Mouse (Mus musculus) hindbrain, embryonic 12.5 days (tissue): ENCODE data around the gene Phox2b. TPM values are rescaled to one million over a fixed set of nuclear protein-coding genes. Genes with fewer than 3 reads are reported as not detected.

Source experiments
- ATAC-seq: fragments of 200-750 bp; cut with Nextera tagmentation; 2 replicates; pipeline ENCODE4 v1.8.0; 2017; ENCODE audit warnings: moderate TSS enrichment; ENCODE audit not compliant: low FRiP score
- H3K27ac ChIP-seq: fragments of 300-500 bp; sonication (generic); 2 replicates; pipeline ENCODE4 v1.5.1; 2016; ENCODE audit warnings: mild to moderate bottlenecking
- H3K27me3 ChIP-seq: fragments of 300-500 bp; sonication (generic); 2 replicates; pipeline ENCODE4 v1.6.1; 2016; ENCODE audit warnings: mild to moderate bottlenecking
- H3K36me3 ChIP-seq: fragments of 300-500 bp; sonication (generic); 2 replicates; pipeline ENCODE4 v1.6.1; 2016; ENCODE audit warnings: mild to moderate bottlenecking
- H3K4me1 ChIP-seq: fragments of 300-500 bp; sonication (generic); 2 replicates; pipeline ENCODE4 v1.6.1; 2016
- H3K4me2 ChIP-seq: fragments of 300-500 bp; sonication (generic); replicated peaks from 2 replicates; pipeline ENCODE4 v1.6.1; 2016; ENCODE audit warnings: mild to moderate bottlenecking
- H3K4me3 ChIP-seq: fragments of 300-500 bp; sonication (generic); 2 replicates; pipeline ENCODE4 v1.5.1; 2016; ENCODE audit warnings: mild to moderate bottlenecking
- H3K9ac ChIP-seq: fragments of 300-500 bp; sonication (generic); 2 replicates; pipeline ENCODE4 v1.6.1; 2016; ENCODE audit warnings: mild to moderate bottlenecking, moderate library complexity
- H3K9me3 ChIP-seq: fragments of 300-500 bp; sonication (generic); replicated peaks from 2 replicates; pipeline ENCODE4 v1.6.1; 2016; ENCODE audit warnings: mild to moderate bottlenecking
- WGBS: fragments of 180-500 bp; shearing (Covaris S2); methylation state at CpG from one replicate; pipeline ENCODE4 v1.1.7; 2016; 5-methylcytosine and 5-hydroxymethylcytosine counted together
- microRNA-seq: library from miRNA; unstranded; fragments of <30 nt; microRNA quantifications from one replicate; pipeline ENCODE4, GENCODE M21; 2017
- polyA plus RNA-seq: library from polyadenylated mRNA; unstranded; fragments of >200 nt; fragmentation: Nextera tagmentation; extraction: Ambion mirVana; gene quantifications from 2 replicates; pipeline ENCODE4 v1.2.1, GENCODE M21; 2016

The Phox2b gene
- polyA plus RNA-seq, 1 experiment from 2014 or later = 43.5 TPM

DNA sequence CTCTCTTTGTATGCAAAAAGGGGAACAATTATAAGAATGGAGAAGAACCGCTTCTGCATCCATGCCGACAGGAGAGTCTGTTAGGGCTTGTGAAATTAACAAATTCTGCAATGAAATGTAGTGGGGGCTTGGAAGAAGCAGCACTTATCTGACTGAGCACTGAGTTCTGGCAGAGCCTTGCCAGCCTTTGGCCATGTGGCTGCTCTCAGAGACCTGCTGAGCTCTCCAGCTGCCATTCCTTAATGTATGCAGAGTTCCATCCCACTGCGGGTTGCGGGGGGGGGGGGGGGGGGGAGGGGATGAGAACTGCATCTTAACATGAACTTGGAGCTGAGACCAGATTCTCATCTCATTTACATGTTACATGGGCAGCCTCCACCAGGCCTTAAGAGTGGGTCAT, 38.6 kb downstream of the Phox2b start:
- H3K27ac ChIP-seq = no peak overlapping the region
- 62% methylated on average over 2 of the region's 4 CpGs for WGBS
- no peak overlapping the region for H3K4me3 ChIP-seq
- ATAC-seq = no peak
- no peaks in the 10 kb centered on the region for H3K9me3 ChIP-seq
- H3K4me2 ChIP-seq = no peak overlapping the region
- no peak overlapping the region for H3K9ac ChIP-seq
- no peaks in the 10 kb centered on the region for H3K27me3 ChIP-seq
- H3K4me1 ChIP-seq = 0 out of 2 replicates have a peak, but pooled peaks cover 7% of the 10 kb centered on the region
- peaks cover under 1% of the 10 kb centered on the region; the same call in 1 of the 2 replicates for H3K36me3 ChIP-seq

DNA sequence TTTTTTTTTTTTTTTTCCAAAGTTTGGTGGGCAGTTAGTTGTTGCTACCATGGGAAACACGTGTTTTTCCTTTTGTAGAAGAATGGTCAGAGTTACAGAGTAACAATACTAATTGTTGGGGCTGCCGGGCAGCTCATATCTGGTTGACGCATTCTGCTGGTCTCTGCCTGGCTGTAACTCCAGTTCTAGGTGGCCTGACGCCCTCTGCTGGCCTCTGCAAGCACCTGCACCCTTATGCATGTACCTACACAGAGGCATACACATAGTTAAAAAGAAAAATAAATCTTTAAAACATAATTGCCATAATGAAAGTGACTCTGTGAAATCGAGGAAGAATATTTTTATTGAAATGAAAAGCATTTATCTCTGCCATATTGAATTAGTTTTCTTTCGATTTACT, 41.3 kb downstream of the Phox2b start:
- H3K27me3 ChIP-seq = no peaks in the 10 kb centered on the region
- no peak overlapping the region for H3K4me3 ChIP-seq
- no peak overlapping the region for H3K9ac ChIP-seq
- no peak overlapping the region for H3K27ac ChIP-seq
- H3K4me1 ChIP-seq = 0 out of 2 replicates have a peak, but pooled peaks cover 7% of the 10 kb centered on the region
- 82% methylated on average over 6 of the region's 6 CpGs for WGBS
- ATAC-seq = no peak
- H3K9me3 ChIP-seq = no peaks in the 10 kb centered on the region
- peaks cover 9% of the 10 kb centered on the region for H3K36me3 ChIP-seq
- H3K4me2 ChIP-seq = no peak overlapping the region

DNA sequence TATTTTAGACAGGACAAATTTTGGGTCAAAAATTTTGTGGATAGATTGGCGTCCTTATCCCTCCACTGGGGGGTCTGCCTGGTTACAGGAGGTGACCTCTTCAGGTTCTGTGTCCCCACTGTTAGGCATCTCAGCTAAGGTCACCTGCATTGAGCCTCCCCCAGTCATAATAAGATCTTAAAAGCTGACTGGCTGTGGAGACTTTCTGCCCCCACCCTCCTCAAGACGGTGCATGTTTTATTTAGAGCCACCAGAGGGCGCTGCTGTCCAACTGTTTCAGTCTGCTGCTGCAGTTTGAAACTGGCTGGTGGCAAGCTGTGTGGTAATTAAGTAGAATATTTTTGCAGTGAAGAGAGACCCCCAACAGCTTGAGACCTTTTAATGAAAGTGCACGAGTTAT, 51.1 kb downstream of the Phox2b start:
- ATAC-seq = 0 out of 2 replicates have a peak, but pooled peaks have one; percentile 48
- H3K9ac ChIP-seq = no peak overlapping the region
- H3K36me3 ChIP-seq = peaks cover 14% of the 10 kb centered on the region; the same call in 1 of the 2 replicates
- 0 out of 2 replicates have a peak, but pooled peaks cover 5% of the 10 kb centered on the region for H3K27me3 ChIP-seq
- no peak overlapping the region for H3K4me2 ChIP-seq
- H3K9me3 ChIP-seq = no peaks in the 10 kb centered on the region
- no peak overlapping the region for H3K4me3 ChIP-seq
- no peak overlapping the region for H3K27ac ChIP-seq
- no peaks in the 10 kb centered on the region for H3K4me1 ChIP-seq
- 17% methylated on average over 4 of the region's 4 CpGs for WGBS

Small RNA genes within 50 kb of the gene (microRNA-seq; reads per million reads assigned to microRNA genes)
- not detected for gene Gm23841

Other genes with a start within 250 kb of the Phox2b start
- 93.2 and 106 TPM in 2 replicates for gene Tmem33, start 161.3 kb upstream of the Phox2b start, polyA plus RNA-seq
- gene Slc30a9, start 207.7 kb upstream of the Phox2b start, polyA plus RNA-seq = 151 and 156 TPM in 2 replicates